Mouse (Mus musculus): ENCODE results near the gene Atf6. TPM values are rescaled to one million over a fixed set of nuclear protein-coding genes. Genes with fewer than 3 reads are reported as not detected.

Gene Atf6
- 7.6 and 8.1 TPM in 2 replicates for polyA plus RNA-seq (2014; fragmentation: Nextera tagmentation; extraction: Ambion mirVana)

DNA sequence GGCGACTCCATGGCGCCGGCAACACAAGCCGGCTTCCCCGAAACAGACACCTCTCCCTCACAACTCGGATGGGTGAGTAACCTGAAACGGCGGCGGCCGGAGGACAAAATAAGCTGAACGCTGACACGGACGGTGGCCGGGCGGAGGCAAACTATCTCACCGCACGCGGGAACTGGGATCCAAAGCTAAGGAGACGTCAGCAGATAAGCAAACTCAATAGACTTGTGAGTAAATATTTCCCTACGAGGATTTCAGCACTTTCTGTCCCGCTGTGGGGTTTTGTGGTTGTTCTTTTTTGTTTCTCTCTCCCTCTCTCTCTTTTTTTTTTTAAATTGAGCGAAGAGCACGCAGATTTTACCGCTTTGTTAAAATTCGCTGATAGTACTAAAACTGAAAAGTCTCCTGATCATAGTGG, at the start of gene Atf6:
TSS of gene Atf6 (minus strand) at position 81 of the 415 bp plus-strand sequence.
- Histone ChIP-seq H3K4me1 (ENCODE audit: control insufficient read depth, insufficient read depth, low read length) (peaks cover 4% of the 10 kb centered on the region; the same call in 1 of the 2 replicates), H3K4me2 (ENCODE audit: low read depth, severe bottlenecking) (peak within 1 kb of the TSS; percentile 73), H3K9ac (ENCODE audit: low read length) (peak within 1 kb of the TSS; percentile 72), H3K27ac (replicated peaks; ENCODE audit: low read depth, low read length) (no peak within 1 kb of the TSS), H3K27me3 (ENCODE audit: control insufficient read depth, insufficient read depth, low read length) (no peaks in the 10 kb centered on the region), H3K36me3 (ENCODE audit: control insufficient read depth, insufficient read depth, low read length) (peaks cover 2% of the 10 kb centered on the region; the same call in 1 of the 2 replicates), H3K9me3 (ENCODE audit: control insufficient read depth, low read length) (no peaks in the 10 kb centered on the region), H3K4me3 (ENCODE audit: low read depth, low read length) (peak within 1 kb of the TSS; percentile 77)
- under 1% methylated on average over 25 of the region's 25 CpGs for WGBS
- DNase-seq (ENCODE audit: low spot score) (peak; percentile 98), ATAC-seq (ENCODE audit: insufficient number of reproducible peaks, low FRiP score, low TSS enrichment, low read depth) (peak; percentile 54; the same call in 1 of the 2 replicates)

DNA sequence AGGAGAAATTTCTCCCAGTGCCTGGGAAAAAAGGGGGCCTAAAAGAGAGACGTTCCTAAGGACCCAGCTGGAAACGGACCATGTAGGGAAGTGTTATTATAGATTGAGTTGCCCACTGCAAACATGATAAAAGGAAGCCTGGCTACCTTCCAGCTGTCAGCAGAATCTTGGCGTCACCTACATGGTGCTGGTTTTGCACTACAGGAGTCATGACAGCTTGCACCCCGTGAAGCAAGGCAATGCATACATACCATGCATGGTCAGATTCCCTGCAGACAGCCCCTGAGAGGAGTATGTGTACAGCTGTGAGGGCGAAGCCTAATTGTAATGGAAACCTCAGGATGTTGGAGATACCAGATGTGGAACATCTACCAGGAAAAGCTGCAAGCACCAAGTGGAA, 48.1 kb upstream of the Atf6 start:
- Histone ChIP-seq H3K4me3 (ENCODE audit: low read depth, low read length) (no peak overlapping the region), H3K4me2 (ENCODE audit: low read depth, severe bottlenecking) (no peak overlapping the region), H3K4me1 (ENCODE audit: control insufficient read depth, insufficient read depth, low read length) (no peaks in the 10 kb centered on the region), H3K27me3 (ENCODE audit: control insufficient read depth, insufficient read depth, low read length) (no peaks in the 10 kb centered on the region), H3K36me3 (ENCODE audit: control insufficient read depth, insufficient read depth, low read length) (no peaks in the 10 kb centered on the region), H3K9ac (ENCODE audit: low read length) (no peak overlapping the region), H3K27ac (replicated peaks; ENCODE audit: low read depth, low read length) (no peak overlapping the region), H3K9me3 (ENCODE audit: control insufficient read depth, low read length) (no peaks in the 10 kb centered on the region)
- ATAC-seq (ENCODE audit: insufficient number of reproducible peaks, low FRiP score, low TSS enrichment, low read depth) = no peak
- WGBS = 83% methylated on average over 5 of the region's 5 CpGs
- no peak for DNase-seq (ENCODE audit: low spot score)

DNA sequence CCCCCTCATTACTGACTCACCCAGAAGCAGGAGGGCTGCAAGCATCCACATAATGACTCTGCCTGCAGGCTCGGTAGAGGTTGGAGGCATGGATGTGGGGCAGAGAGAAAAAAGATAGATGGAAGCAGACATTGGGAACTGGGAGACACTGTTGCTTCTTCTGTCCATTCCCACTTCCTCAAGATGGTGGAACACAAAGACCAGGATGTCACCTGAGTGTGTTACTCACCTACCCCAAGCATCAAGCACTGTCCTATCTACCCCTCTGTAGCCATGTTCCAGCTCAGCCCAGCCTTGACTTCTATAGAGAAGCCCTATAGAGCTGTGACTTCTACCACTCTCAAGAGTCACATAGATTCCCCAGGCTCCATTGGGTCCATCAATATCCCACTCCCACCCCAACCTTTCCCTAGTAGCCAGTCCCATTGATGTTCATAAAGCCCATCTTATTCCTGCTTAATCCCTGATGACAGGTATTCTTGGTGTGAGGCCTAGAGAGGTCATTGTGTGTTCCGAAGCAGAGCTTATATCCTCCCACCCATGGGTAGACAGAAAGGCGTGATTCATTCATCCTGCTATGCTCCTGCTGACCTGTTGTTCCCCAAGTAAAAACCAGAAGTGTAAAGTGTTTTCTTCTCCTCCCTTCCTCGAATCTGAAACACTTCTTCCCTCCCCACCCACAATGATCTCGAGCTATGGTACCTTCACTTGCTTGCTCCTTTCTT, 45.5 kb upstream of the Atf6 start, which contains the start of gene Fcrlb:
TSS of gene Fcrlb (minus strand) at position 51 of the 725 bp plus-strand sequence.
- ATAC-seq (ENCODE audit: insufficient number of reproducible peaks, low FRiP score, low TSS enrichment, low read depth) = no peak
- Histone ChIP-seq H3K4me2 (ENCODE audit: low read depth, severe bottlenecking) (no peak within 1 kb of the TSS), H3K9me3 (ENCODE audit: control insufficient read depth, low read length) (no peaks in the 10 kb centered on the region), H3K27me3 (ENCODE audit: control insufficient read depth, insufficient read depth, low read length) (peaks cover 11% of the 10 kb centered on the region), H3K4me3 (ENCODE audit: low read depth, low read length) (no peak within 1 kb of the TSS), H3K9ac (ENCODE audit: low read length) (no peak within 1 kb of the TSS), H3K4me1 (ENCODE audit: control insufficient read depth, insufficient read depth, low read length) (no peaks in the 10 kb centered on the region), H3K36me3 (ENCODE audit: control insufficient read depth, insufficient read depth, low read length) (no peaks in the 10 kb centered on the region), H3K27ac (replicated peaks; ENCODE audit: low read depth, low read length) (no peak within 1 kb of the TSS)
- DNase-seq (ENCODE audit: low spot score) = no peak
- WGBS = 68% methylated on average over 5 of the region's 5 CpGs

DNA sequence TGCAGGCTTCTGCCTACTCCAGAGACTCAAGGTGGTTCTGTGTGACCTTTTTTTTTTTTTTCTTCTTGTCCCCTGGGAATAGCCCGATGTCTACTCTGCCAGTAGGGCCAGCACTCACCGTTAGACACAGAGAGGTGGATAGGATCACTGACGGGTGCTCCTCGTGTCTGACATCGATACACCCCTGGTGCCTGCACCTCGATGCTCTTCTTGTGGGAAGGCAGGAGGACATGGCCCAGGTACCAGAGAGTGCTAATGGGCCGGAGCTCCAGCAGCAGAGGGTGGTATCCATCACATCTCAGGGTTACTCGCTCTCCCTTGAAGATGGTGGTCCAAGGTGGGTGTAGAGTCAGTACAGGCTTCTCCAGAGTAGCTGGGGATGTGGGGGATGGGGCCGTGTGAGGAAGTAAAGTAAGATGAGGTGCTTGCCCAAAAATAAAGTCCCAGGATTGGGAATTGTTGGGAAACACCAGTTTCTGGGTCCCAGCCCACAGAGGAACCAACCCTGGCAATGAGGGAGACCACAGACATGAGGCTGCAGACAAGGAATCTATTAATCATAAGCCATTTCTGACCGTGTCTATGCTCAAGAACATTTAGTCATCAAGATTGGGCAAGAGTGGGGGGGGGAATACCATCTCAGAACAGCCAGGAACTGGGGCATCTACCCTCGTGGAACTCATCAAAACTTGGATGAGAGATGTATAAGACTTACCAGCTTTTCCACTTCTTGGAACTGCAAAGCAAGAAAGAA, 44.5 kb upstream of the Atf6 start:
- Histone ChIP-seq H3K9ac (ENCODE audit: low read length) (no peak overlapping the region), H3K4me1 (ENCODE audit: control insufficient read depth, insufficient read depth, low read length) (peaks cover 6% of the 10 kb centered on the region; the same call in 1 of the 2 replicates), H3K4me2 (ENCODE audit: low read depth, severe bottlenecking) (no peak overlapping the region), H3K4me3 (ENCODE audit: low read depth, low read length) (no peak overlapping the region), H3K9me3 (ENCODE audit: control insufficient read depth, low read length) (no peaks in the 10 kb centered on the region), H3K27ac (replicated peaks; ENCODE audit: low read depth, low read length) (no peak overlapping the region), H3K36me3 (ENCODE audit: control insufficient read depth, insufficient read depth, low read length) (no peaks in the 10 kb centered on the region), H3K27me3 (ENCODE audit: control insufficient read depth, insufficient read depth, low read length) (peaks cover 21% of the 10 kb centered on the region)
- DNase-seq (ENCODE audit: low spot score) (no peak), ATAC-seq (ENCODE audit: insufficient number of reproducible peaks, low FRiP score, low TSS enrichment, low read depth) (no peak)
- WGBS = 85% methylated on average over 11 of the region's 11 CpGs

DNA sequence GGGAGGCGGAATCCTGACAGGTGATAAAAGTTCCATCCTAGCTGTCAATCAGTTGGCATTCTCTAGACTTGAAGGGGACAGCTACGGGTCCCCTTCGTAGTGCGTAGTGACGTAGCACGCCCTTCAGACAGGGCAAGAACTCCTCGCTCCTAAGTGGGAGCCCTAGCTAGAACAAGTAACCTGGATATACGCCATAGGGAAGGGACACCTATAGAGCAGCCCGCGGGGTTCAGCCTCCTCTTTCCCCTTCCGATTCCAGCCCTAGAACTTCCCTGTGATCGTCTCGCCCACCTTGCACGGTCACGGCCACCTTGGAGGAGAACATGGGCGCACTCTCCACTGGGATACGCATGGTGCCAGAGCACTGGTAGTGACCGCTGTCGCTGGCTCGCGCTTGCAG, 40.8 kb upstream of the Atf6 start:
- H3K9me3 ChIP-seq (ENCODE audit: control insufficient read depth, low read length) = no peaks in the 10 kb centered on the region
- peaks cover 28% of the 10 kb centered on the region for H3K27me3 ChIP-seq (ENCODE audit: control insufficient read depth, insufficient read depth, low read length)
- H3K4me1 ChIP-seq (ENCODE audit: control insufficient read depth, insufficient read depth, low read length) = peaks cover 8% of the 10 kb centered on the region; the same call in 1 of the 2 replicates
- H3K4me3 ChIP-seq (ENCODE audit: low read depth, low read length) = peak overlapping the region; percentile 46
- DNase-seq (ENCODE audit: low spot score) (peak; percentile 45), ATAC-seq (ENCODE audit: insufficient number of reproducible peaks, low FRiP score, low TSS enrichment, low read depth) (peak; percentile 54; the same call in 1 of the 2 replicates)
- H3K27ac ChIP-seq (replicated peaks; ENCODE audit: low read depth, low read length) = no peak overlapping the region
- 2% methylated on average over 21 of the region's 21 CpGs for WGBS
- no peaks in the 10 kb centered on the region for H3K36me3 ChIP-seq (ENCODE audit: control insufficient read depth, insufficient read depth, low read length)
- peak overlapping the region; percentile 99 for H3K4me2 ChIP-seq (ENCODE audit: low read depth, severe bottlenecking)
- no peak overlapping the region for H3K9ac ChIP-seq (ENCODE audit: low read length)

DNA sequence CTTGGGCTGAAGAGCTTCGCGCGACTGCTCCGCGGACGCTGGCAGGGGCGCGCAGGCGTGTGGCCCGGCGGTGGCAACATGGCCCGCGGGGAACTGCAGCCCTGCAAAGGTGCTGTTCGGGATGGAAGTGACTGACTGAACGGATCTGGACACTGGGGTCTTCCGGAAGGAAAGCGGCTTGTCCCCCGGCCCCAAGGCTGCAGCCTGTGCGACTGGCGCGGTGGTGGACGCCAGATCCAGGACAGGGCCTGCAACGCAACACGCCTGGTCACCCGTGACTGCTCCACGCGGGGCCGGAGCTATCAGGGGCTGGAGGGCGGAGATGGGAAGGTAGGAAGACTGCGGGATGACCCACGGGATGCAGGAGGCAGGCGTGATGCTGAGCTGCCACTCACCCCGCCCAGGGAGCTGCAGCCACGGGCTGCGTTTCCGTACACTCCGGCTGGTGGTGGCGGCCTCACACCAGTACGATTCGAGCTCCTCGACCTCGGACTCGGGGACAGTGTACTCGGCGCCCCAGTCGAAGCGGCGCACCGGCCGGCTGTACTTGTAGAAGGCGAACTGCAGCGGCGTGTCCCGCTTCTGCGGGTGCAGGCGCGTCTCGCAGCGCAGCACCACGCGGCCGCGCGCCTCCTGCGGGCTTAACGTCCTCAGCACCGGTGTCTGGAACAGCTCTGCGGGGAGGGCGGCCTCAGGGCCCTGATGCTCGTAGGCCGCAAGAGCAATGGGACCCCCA, 40.1 kb upstream of the Atf6 start:
- Histone ChIP-seq H3K27me3 (ENCODE audit: control insufficient read depth, insufficient read depth, low read length) (peaks cover 28% of the 10 kb centered on the region), H3K4me1 (ENCODE audit: control insufficient read depth, insufficient read depth, low read length) (peaks cover 10% of the 10 kb centered on the region), H3K4me2 (ENCODE audit: low read depth, severe bottlenecking) (peak overlapping the region; percentile 99), H3K9me3 (ENCODE audit: control insufficient read depth, low read length) (no peaks in the 10 kb centered on the region), H3K4me3 (ENCODE audit: low read depth, low read length) (peak overlapping the region; percentile 46), H3K9ac (ENCODE audit: low read length) (peak overlapping the region; percentile 43; the same call in 1 of the 2 replicates), H3K36me3 (ENCODE audit: control insufficient read depth, insufficient read depth, low read length) (no peaks in the 10 kb centered on the region), H3K27ac (replicated peaks; ENCODE audit: low read depth, low read length) (no peak overlapping the region)
- under 1% methylated on average over 66 of the region's 71 CpGs for WGBS
- peak; percentile 61 for DNase-seq (ENCODE audit: low spot score)
- no peak; the same call in 1 of the 2 replicates for ATAC-seq (ENCODE audit: insufficient number of reproducible peaks, low FRiP score, low TSS enrichment, low read depth)

DNA sequence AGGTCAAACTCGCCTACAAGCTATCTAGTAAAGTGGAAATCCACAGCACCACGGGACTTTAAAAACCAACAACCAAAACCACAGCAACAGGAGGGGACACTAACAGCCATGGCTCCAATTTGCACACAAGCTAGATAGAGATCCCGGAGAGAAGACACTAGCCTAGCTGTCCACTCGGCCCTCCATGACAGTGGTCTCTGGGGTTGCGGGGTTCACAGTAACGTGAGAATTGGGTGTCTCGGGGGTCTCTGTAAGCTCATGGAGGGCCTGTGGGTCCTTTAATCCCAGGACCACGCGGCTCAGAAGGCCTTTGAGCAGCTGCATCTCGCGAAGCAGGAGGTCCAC, 39.5 kb upstream of the Atf6 start:
- Histone ChIP-seq H3K4me1 (ENCODE audit: control insufficient read depth, insufficient read depth, low read length) (peaks cover 10% of the 10 kb centered on the region), H3K36me3 (ENCODE audit: control insufficient read depth, insufficient read depth, low read length) (no peaks in the 10 kb centered on the region), H3K9ac (ENCODE audit: low read length) (0 out of 2 replicates have a peak overlapping the region, but pooled peaks have one; percentile 43), H3K4me2 (ENCODE audit: low read depth, severe bottlenecking) (peak overlapping the region; percentile 99), H3K27me3 (ENCODE audit: control insufficient read depth, insufficient read depth, low read length) (peaks cover 28% of the 10 kb centered on the region), H3K4me3 (ENCODE audit: low read depth, low read length) (peak overlapping the region; percentile 46), H3K27ac (replicated peaks; ENCODE audit: low read depth, low read length) (no peak overlapping the region), H3K9me3 (ENCODE audit: control insufficient read depth, low read length) (no peaks in the 10 kb centered on the region)
- DNase-seq (ENCODE audit: low spot score) (peak; percentile 39), ATAC-seq (ENCODE audit: insufficient number of reproducible peaks, low FRiP score, low TSS enrichment, low read depth) (no peak; the same call in 1 of the 2 replicates)
- WGBS = 23% methylated on average over 11 of the region's 11 CpGs

DNA sequence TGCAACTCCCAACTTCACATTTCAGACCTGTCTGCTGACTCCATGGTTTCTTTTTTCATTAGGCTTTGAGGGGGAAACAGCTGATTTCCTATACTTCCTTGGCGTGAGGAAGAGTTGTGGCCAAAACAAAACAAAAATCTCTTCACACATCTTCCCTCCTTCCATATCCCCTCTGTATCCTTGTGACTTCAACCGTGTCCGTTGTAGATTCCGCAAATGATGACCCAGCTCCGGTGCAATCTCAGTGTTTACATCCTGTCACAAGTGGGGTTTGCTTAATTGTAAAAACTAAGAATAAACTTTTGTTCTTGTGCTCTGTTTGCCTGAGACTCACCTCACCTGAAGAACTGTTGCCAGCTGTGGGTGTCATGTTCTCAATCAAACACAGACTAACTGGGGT, 35.9 kb upstream of the Atf6 start:
- Histone ChIP-seq H3K9me3 (ENCODE audit: control insufficient read depth, low read length) (no peaks in the 10 kb centered on the region), H3K27me3 (ENCODE audit: control insufficient read depth, insufficient read depth, low read length) (peaks cover 21% of the 10 kb centered on the region), H3K4me3 (ENCODE audit: low read depth, low read length) (no peak overlapping the region), H3K27ac (replicated peaks; ENCODE audit: low read depth, low read length) (no peak overlapping the region), H3K4me1 (ENCODE audit: control insufficient read depth, insufficient read depth, low read length) (peaks cover 10% of the 10 kb centered on the region), H3K36me3 (ENCODE audit: control insufficient read depth, insufficient read depth, low read length) (no peaks in the 10 kb centered on the region), H3K4me2 (ENCODE audit: low read depth, severe bottlenecking) (no peak overlapping the region), H3K9ac (ENCODE audit: low read length) (no peak overlapping the region)
- ATAC-seq (ENCODE audit: insufficient number of reproducible peaks, low FRiP score, low TSS enrichment, low read depth) (no peak), DNase-seq (ENCODE audit: low spot score) (no peak)
- WGBS = 79% methylated on average over 5 of the region's 5 CpGs

Data from limb, embryonic 11.5 days (tissue).